Mouse (Mus musculus): ENCODE data around the gene Cdh24. TPM values are rescaled to one million over a fixed set of nuclear protein-coding genes. Genes with fewer than 3 reads are reported as not detected.

Gene Cdh24
- polyA plus RNA-seq, 1 experiment from 2014 or later = 5.1 TPM

- no peak overlapping the region for H3K27ac ChIP-seq (ENCODE audit: low read length)
- WGBS = 63% methylated on average over 28 of the region's 28 CpGs
- ATAC-seq (ENCODE audit: insufficient number of reproducible peaks, insufficient read depth, low FRiP score, low read depth) = no peak
- no peaks in the 10 kb centered on the region for H3K27me3 ChIP-seq (ENCODE audit: control insufficient read depth, insufficient read depth, low read length)
- H3K4me3 ChIP-seq (ENCODE audit: low read depth, low read length) = no peak overlapping the region
- no peaks in the 10 kb centered on the region for H3K4me1 ChIP-seq (ENCODE audit: control insufficient read depth, insufficient read depth, low read length)
- H3K9ac ChIP-seq (replicated peaks; ENCODE audit: low read depth, low read length) = no peak overlapping the region
- H3K4me2 ChIP-seq (replicated peaks; ENCODE audit: low read depth, low read length) = no peak overlapping the region
- H3K36me3 ChIP-seq (ENCODE audit: control insufficient read depth, insufficient read depth, low read length) = peaks cover 5% of the 10 kb centered on the region; the same call in 1 of the 2 replicates
- H3K9me3 ChIP-seq (ENCODE audit: control insufficient read depth, low read depth, low read length) = no peaks in the 10 kb centered on the region
Measured at GRCm38 (mm10) chr14:54594631-54595414, 46.3 kb downstream of the Cdh24 start.

- no peak overlapping the region for H3K9ac ChIP-seq (replicated peaks; ENCODE audit: low read depth, low read length)
- no peak overlapping the region for H3K27ac ChIP-seq (ENCODE audit: low read length)
- H3K36me3 ChIP-seq (ENCODE audit: control insufficient read depth, insufficient read depth, low read length) = peaks cover 5% of the 10 kb centered on the region; the same call in 1 of the 2 replicates
- WGBS = 95% methylated on average over 3 of the region's 3 CpGs
- H3K4me3 ChIP-seq (ENCODE audit: low read depth, low read length) = no peak overlapping the region
- H3K27me3 ChIP-seq (ENCODE audit: control insufficient read depth, insufficient read depth, low read length) = no peaks in the 10 kb centered on the region
- no peak overlapping the region for H3K4me2 ChIP-seq (replicated peaks; ENCODE audit: low read depth, low read length)
- no peaks in the 10 kb centered on the region for H3K9me3 ChIP-seq (ENCODE audit: control insufficient read depth, low read depth, low read length)
- no peaks in the 10 kb centered on the region for H3K4me1 ChIP-seq (ENCODE audit: control insufficient read depth, insufficient read depth, low read length)
- no peak for ATAC-seq (ENCODE audit: insufficient number of reproducible peaks, insufficient read depth, low FRiP score, low read depth)
Measured at GRCm38 (mm10) chr14:54594055-54594454, 47.1 kb downstream of the Cdh24 start.

- H3K36me3 ChIP-seq (ENCODE audit: control insufficient read depth, insufficient read depth, low read length) = peaks cover 5% of the 10 kb centered on the region; the same call in 1 of the 2 replicates
- H3K4me2 ChIP-seq (replicated peaks; ENCODE audit: low read depth, low read length) = no peak overlapping the region
- H3K4me1 ChIP-seq (ENCODE audit: control insufficient read depth, insufficient read depth, low read length) = no peaks in the 10 kb centered on the region
- peak; percentile 28; the same call in 1 of the 2 replicates for ATAC-seq (ENCODE audit: insufficient number of reproducible peaks, insufficient read depth, low FRiP score, low read depth)
- no peak overlapping the region for H3K4me3 ChIP-seq (ENCODE audit: low read depth, low read length)
- WGBS = 40% methylated on average over 10 of the region's 10 CpGs
- H3K27ac ChIP-seq (ENCODE audit: low read length) = peak overlapping the region; percentile 23; the same call in 1 of the 2 replicates
- no peak overlapping the region for H3K9ac ChIP-seq (replicated peaks; ENCODE audit: low read depth, low read length)
- H3K9me3 ChIP-seq (ENCODE audit: control insufficient read depth, low read depth, low read length) = no peaks in the 10 kb centered on the region
- H3K27me3 ChIP-seq (ENCODE audit: control insufficient read depth, insufficient read depth, low read length) = no peaks in the 10 kb centered on the region
Measured at GRCm38 (mm10) chr14:54592319-54592934, 48.7 kb downstream of the Cdh24 start.

GRCm38 (mm10) chr14:54591056-54591455 lies 50.1 kb downstream of the Cdh24 start:
- no peak for ATAC-seq (ENCODE audit: insufficient number of reproducible peaks, insufficient read depth, low FRiP score, low read depth)
- Histone ChIP-seq H3K4me2 (replicated peaks; ENCODE audit: low read depth, low read length) (no peak overlapping the region), H3K9ac (replicated peaks; ENCODE audit: low read depth, low read length) (no peak overlapping the region), H3K27me3 (ENCODE audit: control insufficient read depth, insufficient read depth, low read length) (no peaks in the 10 kb centered on the region), H3K9me3 (ENCODE audit: control insufficient read depth, low read depth, low read length) (no peaks in the 10 kb centered on the region), H3K4me1 (ENCODE audit: control insufficient read depth, insufficient read depth, low read length) (no peaks in the 10 kb centered on the region), H3K27ac (ENCODE audit: low read length) (no peak overlapping the region), H3K4me3 (ENCODE audit: low read depth, low read length) (no peak overlapping the region), H3K36me3 (ENCODE audit: control insufficient read depth, insufficient read depth, low read length) (peaks cover 5% of the 10 kb centered on the region; the same call in 1 of the 2 replicates)
- 93% methylated on average over 16 of the region's 16 CpGs for WGBS

GRCm38 (mm10) chr14:54583681-54584338 lies 57.4 kb downstream of the Cdh24 start:
- Histone ChIP-seq H3K4me1 (ENCODE audit: control insufficient read depth, insufficient read depth, low read length) (peaks cover 1% of the 10 kb centered on the region; the same call in 1 of the 2 replicates), H3K9me3 (ENCODE audit: control insufficient read depth, low read depth, low read length) (no peaks in the 10 kb centered on the region), H3K4me2 (replicated peaks; ENCODE audit: low read depth, low read length) (no peak overlapping the region; the same call in 1 of the 2 replicates), H3K27me3 (ENCODE audit: control insufficient read depth, insufficient read depth, low read length) (no peaks in the 10 kb centered on the region), H3K4me3 (ENCODE audit: low read depth, low read length) (no peak overlapping the region), H3K36me3 (ENCODE audit: control insufficient read depth, insufficient read depth, low read length) (peaks cover 6% of the 10 kb centered on the region; the same call in 1 of the 2 replicates), H3K27ac (ENCODE audit: low read length) (peak overlapping the region; percentile 49; the same call in 1 of the 2 replicates), H3K9ac (replicated peaks; ENCODE audit: low read depth, low read length) (no peak overlapping the region)
- 26% methylated on average over 7 of the region's 7 CpGs for WGBS
- ATAC-seq (ENCODE audit: insufficient number of reproducible peaks, insufficient read depth, low FRiP score, low read depth) = peak; percentile 56; the same call in 1 of the 2 replicates

GRCm38 (mm10) chr14:54582536-54582935 lies 58.6 kb downstream of the Cdh24 start:
- H3K9ac ChIP-seq (replicated peaks; ENCODE audit: low read depth, low read length) = no peak overlapping the region
- no peaks in the 10 kb centered on the region for H3K9me3 ChIP-seq (ENCODE audit: control insufficient read depth, low read depth, low read length)
- H3K27me3 ChIP-seq (ENCODE audit: control insufficient read depth, insufficient read depth, low read length) = no peaks in the 10 kb centered on the region
- no peak overlapping the region for H3K27ac ChIP-seq (ENCODE audit: low read length)
- H3K4me3 ChIP-seq (ENCODE audit: low read depth, low read length) = no peak overlapping the region
- H3K4me2 ChIP-seq (replicated peaks; ENCODE audit: low read depth, low read length) = no peak overlapping the region
- peaks cover 7% of the 10 kb centered on the region for H3K4me1 ChIP-seq (ENCODE audit: control insufficient read depth, insufficient read depth, low read length)
- WGBS = 81% methylated on average over 9 of the region's 9 CpGs
- no peak for ATAC-seq (ENCODE audit: insufficient number of reproducible peaks, insufficient read depth, low FRiP score, low read depth)
- peaks cover 6% of the 10 kb centered on the region; the same call in 1 of the 2 replicates for H3K36me3 ChIP-seq (ENCODE audit: control insufficient read depth, insufficient read depth, low read length)

MicroRNAs within 50 kb of the gene (microRNA counts, 519-probe panel; counts per million panel counts)
- microRNA mmu-miR-686 = not detected

Small RNA genes within 50 kb of the gene (microRNA-seq; reads per million reads assigned to microRNA genes)
- not detected for gene Mir686
- 0.78 reads per million for gene Mir6948

Other genes with a start within 250 kb of the Cdh24 start
- gene Slc7a7, start 223.6 kb downstream of the Cdh24 start, polyA plus RNA-seq (2014; fragmentation: Nextera tagmentation; extraction: Ambion mirVana) = 10.3 and 11.2 TPM in 2 replicates
- gene Mrpl52, start 214.5 kb downstream of the Cdh24 start, polyA plus RNA-seq (2014; fragmentation: Nextera tagmentation; extraction: Ambion mirVana) = 284 and 312 TPM in 2 replicates
- gene Mmp14, start 209.8 kb downstream of the Cdh24 start, polyA plus RNA-seq (2014; fragmentation: Nextera tagmentation; extraction: Ambion mirVana) = 154 and 156 TPM in 2 replicates
- 38.1 and 41.7 TPM in 2 replicates for gene Lrp10, start 177.2 kb downstream of the Cdh24 start, polyA plus RNA-seq (2014; fragmentation: Nextera tagmentation; extraction: Ambion mirVana)
- gene Rem2, start 165.3 kb downstream of the Cdh24 start, polyA plus RNA-seq (2014; fragmentation: Nextera tagmentation; extraction: Ambion mirVana) = 1.5 and 2.0 TPM in 2 replicates
- gene Prmt5, start 123.8 kb downstream of the Cdh24 start, polyA plus RNA-seq (2014; fragmentation: Nextera tagmentation; extraction: Ambion mirVana) = 79.8 and 80.4 TPM in 2 replicates
- 48.2 and 52.5 TPM in 2 replicates for gene Haus4, start 86.7 kb downstream of the Cdh24 start, polyA plus RNA-seq (2014; fragmentation: Nextera tagmentation; extraction: Ambion mirVana)
- gene Ajuba, start 63.8 kb downstream of the Cdh24 start, polyA plus RNA-seq (2014; fragmentation: Nextera tagmentation; extraction: Ambion mirVana) = 26.2 and 30.3 TPM in 2 replicates
- 7.9 and 8.3 TPM in 2 replicates for gene 4931414P19Rik, start 35.4 kb downstream of the Cdh24 start, polyA plus RNA-seq (2014; fragmentation: Nextera tagmentation; extraction: Ambion mirVana)
- 355 and 361 TPM in 2 replicates for gene Psmb5, start 23.3 kb downstream of the Cdh24 start, polyA plus RNA-seq (2014; fragmentation: Nextera tagmentation; extraction: Ambion mirVana)
- 0.06 TPM in 1 of 2 replicates, not detected in the other for gene Psmb11, start 19.9 kb downstream of the Cdh24 start, polyA plus RNA-seq (2014; fragmentation: Nextera tagmentation; extraction: Ambion mirVana)
- gene Gm17606, start 412 bp downstream of the Cdh24 start, polyA plus RNA-seq (2014; fragmentation: Nextera tagmentation; extraction: Ambion mirVana) = not detected in 2 replicates
- 82.9 and 88.9 TPM in 2 replicates for gene 1700123O20Rik, start 44.9 kb upstream of the Cdh24 start, polyA plus RNA-seq (2014; fragmentation: Nextera tagmentation; extraction: Ambion mirVana)
- gene Acin1, start 45.6 kb upstream of the Cdh24 start, polyA plus RNA-seq (2014; fragmentation: Nextera tagmentation; extraction: Ambion mirVana) = 145 and 147 TPM in 2 replicates
- 0.17 and 0.24 TPM in 2 replicates for gene Gm29776, start 57.5 kb upstream of the Cdh24 start, polyA plus RNA-seq (2014; fragmentation: Nextera tagmentation; extraction: Ambion mirVana)
- gene Cebpe, start 70.8 kb upstream of the Cdh24 start, polyA plus RNA-seq (2014; fragmentation: Nextera tagmentation; extraction: Ambion mirVana) = 0.69 TPM in 1 of 2 replicates, not detected in the other
- 5.4 and 5.8 TPM in 2 replicates for gene Slc7a8, start 140.6 kb upstream of the Cdh24 start, polyA plus RNA-seq (2014; fragmentation: Nextera tagmentation; extraction: Ambion mirVana)
- not detected in 2 replicates for gene Rnf212b, start 172.8 kb upstream of the Cdh24 start, polyA plus RNA-seq (2014; fragmentation: Nextera tagmentation; extraction: Ambion mirVana)
- 7.9 and 9.2 TPM in 2 replicates for gene Homez, start 229.6 kb upstream of the Cdh24 start, polyA plus RNA-seq (2014; fragmentation: Nextera tagmentation; extraction: Ambion mirVana)
- 2.8 and 2.9 TPM in 2 replicates for gene Ppp1r3e, start 236.2 kb upstream of the Cdh24 start, polyA plus RNA-seq (2014; fragmentation: Nextera tagmentation; extraction: Ambion mirVana)
- gene Bcl2l2, start 242.0 kb upstream of the Cdh24 start, polyA plus RNA-seq (2014; fragmentation: Nextera tagmentation; extraction: Ambion mirVana) = 6.1 and 6.2 TPM in 2 replicates
- not detected in 2 replicates for gene Gm20521, start 242.1 kb upstream of the Cdh24 start, polyA plus RNA-seq (2014; fragmentation: Nextera tagmentation; extraction: Ambion mirVana)